Mouse (Mus musculus) liver (tissue): ENCODE data around the gene Brms1.
"Not testable (repeated sequence)": the region's sequence is repeated elsewhere in the genome, so short reads cannot be mapped to it uniquely, and the experiment has no call there.

Experiments
- DNase-seq: peaks from one replicate; pipeline ENCODE4 v3.0.0-alpha.2; 2020; ENCODE audit warnings: mixed read lengths

Gene Brms1

GRCm38 (mm10) chr19:5040862-5041523 lies at the start of gene Brms1:
Brms1 (plus strand) TSS chr19:5041354.
- DNase-seq: peak; percentile 87

DNA sequence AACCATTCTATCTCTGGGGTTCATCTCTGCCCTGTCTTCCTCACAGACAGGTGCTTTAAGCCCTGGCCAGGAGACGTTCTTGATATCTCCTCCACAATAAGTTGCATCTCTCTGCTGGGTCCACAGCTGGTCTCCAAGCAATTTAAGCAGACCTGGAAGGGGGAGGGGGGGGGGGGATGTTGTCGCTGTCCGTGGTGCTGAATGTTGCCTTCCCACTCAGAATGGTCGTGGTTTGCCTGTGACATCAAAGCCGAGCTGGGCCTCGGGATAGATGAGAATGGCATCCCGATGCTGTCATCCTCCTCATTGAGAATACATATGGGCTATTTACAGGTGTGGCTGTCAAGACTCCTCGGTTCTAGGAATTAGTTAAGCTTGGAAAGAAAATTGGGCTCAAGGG lies 48.8 kb upstream of the Brms1 start:
- peak; percentile 20 for DNase-seq

DNA sequence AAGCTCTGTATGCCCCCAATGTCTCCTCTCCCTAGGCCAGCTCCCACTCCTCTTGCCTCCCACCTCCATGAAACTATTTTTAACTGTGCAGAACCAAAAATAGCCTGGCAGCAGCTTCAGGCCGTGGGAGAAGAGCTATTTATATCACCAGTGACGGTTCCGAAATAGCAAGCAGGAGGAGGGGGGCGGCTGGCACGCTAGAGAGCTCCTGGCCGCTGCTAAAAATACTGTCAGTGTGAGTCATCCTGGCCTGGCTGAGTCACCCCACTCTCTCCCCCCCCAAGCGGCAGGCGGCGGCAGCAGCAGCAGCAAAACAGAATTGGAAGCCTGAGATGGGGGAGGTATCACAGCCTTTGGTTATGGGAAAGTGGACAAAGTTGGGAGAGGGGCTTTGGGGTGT lies 48.2 kb upstream of the Brms1 start:
- peak; percentile 37 for DNase-seq

- DNase-seq: no peak
These were observed 47.1 kb upstream of the Brms1 start for GRCm38 (mm10) chr19:4994043-4994442.

DNA sequence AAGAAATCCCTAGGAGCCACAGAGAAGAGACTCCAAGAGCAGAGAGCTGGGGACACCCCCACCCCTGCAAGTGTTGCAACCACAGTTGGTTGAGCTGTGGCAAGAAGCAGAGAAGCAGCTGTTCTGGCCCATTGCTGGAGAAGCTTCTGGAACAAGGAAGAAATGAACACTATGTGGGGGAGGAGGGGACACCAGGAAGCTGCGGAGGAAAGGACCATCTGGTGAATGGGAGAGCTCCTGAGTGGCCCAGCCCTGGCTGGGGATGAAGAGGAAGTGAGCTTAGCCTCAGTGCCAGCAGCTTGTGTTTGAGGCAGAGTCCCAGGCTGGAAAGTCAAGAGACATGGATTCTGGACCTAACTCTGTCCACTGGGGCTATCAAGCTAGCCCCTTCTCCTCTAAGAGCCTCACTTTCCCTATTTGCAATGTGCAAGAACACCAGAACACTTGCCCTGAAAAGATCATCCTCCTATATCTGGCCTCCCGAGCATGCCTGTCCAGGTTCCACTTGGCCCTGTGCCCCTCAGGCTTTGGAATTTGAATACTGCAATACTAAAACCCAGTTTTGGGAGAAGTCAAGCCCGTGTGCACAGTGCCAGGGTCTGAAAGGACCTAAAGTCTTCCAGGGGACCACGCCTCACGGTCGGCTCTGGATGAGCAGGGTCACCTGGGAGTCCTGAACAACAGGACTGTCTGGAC lies 41.6 kb upstream of the Brms1 start:
- no peak for DNase-seq

DNA sequence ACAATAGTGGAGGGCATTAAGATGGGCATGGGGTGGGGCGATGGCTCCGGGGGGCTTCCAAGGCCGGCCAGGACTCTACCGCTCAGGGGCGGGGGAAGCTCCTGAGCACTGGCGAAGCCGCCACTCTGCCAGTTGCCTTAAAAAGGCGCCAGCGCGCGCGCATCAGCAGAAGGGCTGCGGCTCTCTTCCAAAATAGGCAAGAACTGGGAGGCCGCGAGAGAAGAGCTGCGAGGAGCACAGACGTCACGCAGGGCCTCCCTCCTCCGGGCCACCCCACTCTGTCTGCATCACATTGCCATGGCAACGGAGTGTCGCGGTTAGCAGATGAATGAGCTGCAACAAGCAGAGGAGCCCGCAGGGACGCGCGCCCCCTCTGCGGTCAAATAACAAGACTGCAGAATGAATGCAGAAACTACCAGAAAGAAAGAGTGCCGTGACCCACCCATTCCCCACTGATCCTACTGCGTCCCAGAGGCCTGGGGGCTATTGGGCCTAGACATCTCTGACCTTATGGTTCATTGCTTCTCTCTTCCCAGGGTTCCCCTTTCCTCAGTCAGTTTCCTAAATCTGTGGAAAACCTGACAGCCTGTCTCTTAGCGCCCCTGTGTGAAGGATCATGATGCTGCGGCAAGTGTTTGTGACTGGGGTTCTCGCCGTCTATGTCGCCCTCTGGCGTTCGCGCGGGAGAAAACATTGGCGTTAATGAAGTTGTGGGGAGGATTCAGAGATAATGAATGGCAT lies 39.3 kb upstream of the Brms1 start:
- peak; percentile 65 for DNase-seq

DNA sequence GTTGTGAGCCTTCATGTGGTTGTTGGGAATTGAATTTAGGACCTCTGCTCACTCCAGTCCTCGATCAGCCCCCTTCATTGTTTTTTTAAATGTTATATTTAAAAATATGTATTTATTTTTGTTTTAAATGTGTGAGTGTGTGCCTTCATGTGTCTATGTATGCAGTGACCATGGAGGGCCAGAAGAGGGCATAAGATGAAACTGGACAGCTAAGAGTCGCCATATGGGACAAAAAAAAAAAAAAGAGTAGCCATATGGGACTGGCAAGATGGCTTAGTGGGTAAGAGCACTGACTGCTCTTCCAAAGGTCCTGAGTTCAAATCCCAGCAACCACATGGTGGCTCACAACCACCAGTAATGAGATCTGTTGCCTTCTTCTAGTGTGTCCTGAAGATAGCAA lies 37.5 kb upstream of the Brms1 start:
- DNase-seq: not testable (repeated sequence)

- DNase-seq: no peak
These were observed 36.2 kb upstream of the Brms1 start for GRCm38 (mm10) chr19:5004925-5005324.

- no peak for DNase-seq
These were observed 28.0 kb upstream of the Brms1 start for GRCm38 (mm10) chr19:5013138-5013537.

DNA sequence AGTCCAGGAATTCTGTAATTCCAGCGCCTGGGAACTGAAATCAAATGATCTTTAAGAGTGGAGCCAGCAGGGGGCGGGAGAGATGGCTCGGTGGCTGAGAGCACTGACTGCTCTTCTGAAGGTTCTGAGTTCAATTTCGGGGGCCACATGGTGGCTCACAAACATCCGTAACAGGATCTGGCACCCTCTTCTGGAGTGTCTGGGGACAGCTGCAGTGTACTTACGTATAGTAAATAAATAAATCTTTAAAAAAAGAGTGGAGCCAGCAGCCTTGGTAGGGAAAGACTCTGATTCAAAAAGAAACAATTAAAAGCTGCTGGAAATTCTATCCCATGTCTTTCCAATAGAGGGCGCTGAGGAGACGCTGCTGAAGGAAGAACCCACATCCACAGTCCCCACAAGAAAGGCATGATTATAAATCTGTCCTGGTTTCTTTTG lies 26.2 kb upstream of the Brms1 start:
- no peak for DNase-seq

DNA sequence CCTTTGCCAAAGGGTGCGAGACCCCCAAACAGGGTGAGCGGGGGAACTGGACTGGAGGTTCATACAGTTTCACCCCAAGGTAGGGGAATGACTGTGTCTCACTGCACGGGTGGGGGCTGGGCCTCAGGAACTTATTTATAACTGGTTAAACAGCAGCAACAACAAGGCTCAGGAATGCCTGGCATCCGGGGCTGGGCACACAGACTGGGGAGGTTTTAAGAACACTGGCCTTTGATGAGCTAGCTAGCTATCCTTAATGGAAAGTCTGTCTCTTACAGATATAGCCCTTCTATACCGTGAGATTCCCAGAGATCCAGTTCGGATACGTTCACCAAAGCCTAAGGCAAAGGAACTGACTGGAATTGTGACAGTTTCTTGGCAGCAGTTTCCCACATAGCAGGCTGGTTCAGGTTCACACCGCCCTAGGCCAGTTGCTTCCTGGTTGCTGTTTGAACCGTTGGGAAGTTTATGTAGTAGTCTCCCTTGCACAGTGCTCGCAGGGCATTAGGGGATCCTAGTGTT lies 24.9 kb upstream of the Brms1 start:
- no peak for DNase-seq

GRCm38 (mm10) chr19:5016782-5017181 lies 24.4 kb upstream of the Brms1 start:
- peak; percentile 77 for DNase-seq

DNA sequence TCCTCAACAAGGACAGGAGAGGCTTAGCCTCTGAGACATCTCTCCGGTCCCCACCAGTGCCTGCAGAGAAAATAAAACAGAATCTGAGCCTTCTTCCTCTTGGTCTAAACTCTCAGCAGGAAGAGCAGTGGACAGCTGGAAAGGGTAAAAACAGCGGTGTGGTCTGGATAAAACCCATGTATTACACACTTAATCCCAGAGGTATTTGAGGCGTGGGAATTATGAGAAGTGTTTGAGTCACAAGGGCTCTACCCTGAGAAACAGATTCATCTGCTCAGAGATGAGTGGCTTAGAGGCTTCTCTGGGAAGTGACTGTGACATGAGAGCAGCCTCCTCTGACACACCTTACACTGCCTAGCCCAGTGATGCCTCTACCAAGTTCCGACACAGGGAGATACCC lies 23.5 kb upstream of the Brms1 start:
- no peak for DNase-seq

GRCm38 (mm10) chr19:5018191-5018590 lies 23.0 kb upstream of the Brms1 start:
- no peak for DNase-seq

- no peak for DNase-seq
These were observed 19.7 kb upstream of the Brms1 start for GRCm38 (mm10) chr19:5021416-5021815.

GRCm38 (mm10) chr19:5023621-5024479 lies 17.3 kb upstream of the Brms1 start, which contains the start of gene Slc29a2:
Slc29a2 (plus strand) TSS chr19:5023860.
- peak; percentile 90 for DNase-seq

- DNase-seq: no peak
These were observed 15.0 kb upstream of the Brms1 start for GRCm38 (mm10) chr19:5026111-5026510.

DNA sequence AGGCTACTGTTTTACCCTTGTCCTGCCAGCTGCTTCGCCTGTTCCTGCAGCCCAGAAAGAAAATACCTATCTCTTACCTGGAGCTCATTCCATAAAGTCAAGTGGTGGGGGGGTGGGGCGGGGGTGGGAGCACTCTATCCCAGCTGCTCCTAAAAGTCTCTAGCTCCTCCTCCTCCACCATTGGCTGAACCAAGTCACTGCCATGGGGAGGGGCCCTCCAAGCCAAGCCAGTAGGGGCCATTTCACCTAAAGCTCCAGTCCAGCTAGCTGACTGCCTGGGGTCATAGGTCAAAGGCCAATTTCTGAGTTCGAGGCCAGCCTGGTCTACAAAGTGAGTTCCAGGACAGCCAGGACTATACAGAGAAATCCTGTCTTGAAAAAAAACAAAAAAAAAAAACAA lies 8.5 kb upstream of the Brms1 start:
- DNase-seq: no peak

DNA sequence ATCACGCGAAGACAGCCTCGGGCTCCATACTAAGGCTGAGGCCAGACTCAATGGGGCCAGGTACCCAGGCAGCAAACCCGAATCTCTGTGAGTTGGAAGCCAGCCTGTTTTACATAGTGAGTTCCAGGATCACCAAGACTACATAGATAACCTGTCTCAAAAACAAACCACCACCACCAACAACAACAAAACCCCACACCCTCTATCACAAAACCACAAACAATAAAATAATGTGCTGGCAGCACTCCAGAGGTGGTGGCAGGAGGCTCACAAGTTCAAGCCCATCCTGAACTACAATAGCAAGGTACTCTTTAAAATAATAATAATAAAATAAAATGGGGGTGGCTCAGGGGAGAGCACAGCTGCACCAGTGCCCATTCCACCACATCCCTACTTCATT lies 4.6 kb upstream of the Brms1 start:
- no peak for DNase-seq

GRCm38 (mm10) chr19:5037678-5038571 lies 3.2 kb upstream of the Brms1 start:
- DNase-seq: peak; percentile 84

- peak; percentile 88 for DNase-seq
These were observed 2.4 kb upstream of the Brms1 start, which contains the start of the genes B4gat1 and AC124502.3 for GRCm38 (mm10) chr19:5038709-5039156. B4gat1 (plus strand) TSS chr19:5038826. AC124502.3 (plus strand) TSS chr19:5038891.
